Mouse (Mus musculus): ENCODE measurements around the gene Etnk2. TPM values are rescaled to one million over a fixed set of nuclear protein-coding genes. Genes with fewer than 3 reads are reported as not detected.

Gene Etnk2
- polyA plus RNA-seq, 1 experiment: 0.18 TPM

GRCm38 (mm10) chr1:133356330-133356729 lies 7.0 kb upstream of the Etnk2 start:
- H3K4me3 ChIP-seq (ENCODE audit: control insufficient read depth, insufficient read depth, low read length): no peak overlapping the region

GRCm38 (mm10) chr1:133361006-133361405 lies 2.4 kb upstream of the Etnk2 start:
- WGBS: 97% methylated on average over 6 of the region's 6 CpGs
- H3K4me1 ChIP-seq (replicated peaks; ENCODE audit: control insufficient read depth, insufficient read depth, low read length): peaks cover 13% of the 10 kb centered on the region
- no peak overlapping the region for H3K4me3 ChIP-seq (ENCODE audit: control insufficient read depth, insufficient read depth, low read length)
- H3K27me3 ChIP-seq (ENCODE audit: control insufficient read depth, insufficient read depth, low read length): peaks cover 14% of the 10 kb centered on the region
- DNase-seq: no peak
- H3K27ac ChIP-seq (ENCODE audit: control insufficient read depth, insufficient read depth, low read length): no peak overlapping the region
- TF ChIP-seq CTCF (IDR thresholded peaks at IDR 0.05; ENCODE audit: borderline replicate concordance, control insufficient read depth, extremely low read depth, insufficient read depth, low read length, poor library complexity) (no peak), POLR2A (IDR thresholded peaks at IDR 0.05; ENCODE audit: control insufficient read depth, extremely low read depth, insufficient read depth, low read length, poor library complexity) (no peak)
- H3K36me3 ChIP-seq (ENCODE audit: control insufficient read depth, insufficient read depth, low read length): no peaks in the 10 kb centered on the region

More at GRCm38 (mm10) chr1:133356330-133356729, 7.0 kb upstream of the Etnk2 start:
- no peak for DNase-seq
- no peak overlapping the region for H3K27ac ChIP-seq (ENCODE audit: control insufficient read depth, insufficient read depth, low read length)
- no peaks in the 10 kb centered on the region; the same call in 1 of the 2 replicates for H3K4me1 ChIP-seq (replicated peaks; ENCODE audit: control insufficient read depth, insufficient read depth, low read length)
- TF ChIP-seq CTCF (IDR thresholded peaks at IDR 0.05; ENCODE audit: borderline replicate concordance, control insufficient read depth, extremely low read depth, insufficient read depth, low read length, poor library complexity) (no peak), POLR2A (IDR thresholded peaks at IDR 0.05; ENCODE audit: control insufficient read depth, extremely low read depth, insufficient read depth, low read length, poor library complexity) (no peak)
- no peaks in the 10 kb centered on the region for H3K27me3 ChIP-seq (ENCODE audit: control insufficient read depth, insufficient read depth, low read length)
- no peaks in the 10 kb centered on the region for H3K36me3 ChIP-seq (ENCODE audit: control insufficient read depth, insufficient read depth, low read length)
- WGBS: 34% methylated on average over 8 of the region's 8 CpGs

- Histone ChIP-seq H3K4me3 (ENCODE audit: control insufficient read depth, insufficient read depth, low read length) (no peak overlapping the region), H3K27ac (ENCODE audit: control insufficient read depth, insufficient read depth, low read length) (no peak overlapping the region), H3K36me3 (ENCODE audit: control insufficient read depth, insufficient read depth, low read length) (no peaks in the 10 kb centered on the region), H3K27me3 (ENCODE audit: control insufficient read depth, insufficient read depth, low read length) (peaks cover 14% of the 10 kb centered on the region), H3K4me1 (replicated peaks; ENCODE audit: control insufficient read depth, insufficient read depth, low read length) (peaks cover 13% of the 10 kb centered on the region)
- WGBS: 94% methylated on average over 5 of the region's 5 CpGs
- DNase-seq: no peak
- TF ChIP-seq POLR2A (IDR thresholded peaks at IDR 0.05; ENCODE audit: control insufficient read depth, extremely low read depth, insufficient read depth, low read length, poor library complexity) (no peak), CTCF (IDR thresholded peaks at IDR 0.05; ENCODE audit: borderline replicate concordance, control insufficient read depth, extremely low read depth, insufficient read depth, low read length, poor library complexity) (no peak)
Observed at GRCm38 (mm10) chr1:133362103-133362502, 1.3 kb upstream of the Etnk2 start.

GRCm38 (mm10) chr1:133364022-133364630 lies 754 bp downstream of the Etnk2 start:
- Histone ChIP-seq H3K36me3 (ENCODE audit: control insufficient read depth, insufficient read depth, low read length) (no peaks in the 10 kb centered on the region), H3K27me3 (ENCODE audit: control insufficient read depth, insufficient read depth, low read length) (peaks cover 14% of the 10 kb centered on the region), H3K4me1 (replicated peaks; ENCODE audit: control insufficient read depth, insufficient read depth, low read length) (peaks cover 13% of the 10 kb centered on the region), H3K4me3 (ENCODE audit: control insufficient read depth, insufficient read depth, low read length) (peak overlapping the region; percentile 57), H3K27ac (ENCODE audit: control insufficient read depth, insufficient read depth, low read length) (no peak overlapping the region)
- DNase-seq: no peak
- no peak for TF ChIP-seq POLR2A (IDR thresholded peaks at IDR 0.05; ENCODE audit: control insufficient read depth, extremely low read depth, insufficient read depth, low read length, poor library complexity)
- TF ChIP-seq CTCF (IDR thresholded peaks at IDR 0.05; ENCODE audit: borderline replicate concordance, control insufficient read depth, extremely low read depth, insufficient read depth, low read length, poor library complexity): no peak
- WGBS: 17% methylated on average over 27 of the region's 27 CpGs

GRCm38 (mm10) chr1:133364890-133365289 lies 1.5 kb downstream of the Etnk2 start:
- no peak for TF ChIP-seq CTCF (IDR thresholded peaks at IDR 0.05; ENCODE audit: borderline replicate concordance, control insufficient read depth, extremely low read depth, insufficient read depth, low read length, poor library complexity)
- TF ChIP-seq POLR2A (IDR thresholded peaks at IDR 0.05; ENCODE audit: control insufficient read depth, extremely low read depth, insufficient read depth, low read length, poor library complexity): no peak
- H3K4me3 ChIP-seq (ENCODE audit: control insufficient read depth, insufficient read depth, low read length): no peak overlapping the region
- H3K4me1 ChIP-seq (replicated peaks; ENCODE audit: control insufficient read depth, insufficient read depth, low read length): peaks cover 13% of the 10 kb centered on the region
- H3K27ac ChIP-seq (ENCODE audit: control insufficient read depth, insufficient read depth, low read length): no peak overlapping the region
- peaks cover 14% of the 10 kb centered on the region for H3K27me3 ChIP-seq (ENCODE audit: control insufficient read depth, insufficient read depth, low read length)
- 86% methylated on average over 2 of the region's 2 CpGs for WGBS
- H3K36me3 ChIP-seq (ENCODE audit: control insufficient read depth, insufficient read depth, low read length): no peaks in the 10 kb centered on the region
- DNase-seq: no peak

- Histone ChIP-seq H3K36me3 (ENCODE audit: control insufficient read depth, insufficient read depth, low read length) (no peaks in the 10 kb centered on the region), H3K27me3 (ENCODE audit: control insufficient read depth, insufficient read depth, low read length) (peaks cover 14% of the 10 kb centered on the region), H3K4me3 (ENCODE audit: control insufficient read depth, insufficient read depth, low read length) (no peak overlapping the region), H3K27ac (ENCODE audit: control insufficient read depth, insufficient read depth, low read length) (no peak overlapping the region), H3K4me1 (replicated peaks; ENCODE audit: control insufficient read depth, insufficient read depth, low read length) (peaks cover 13% of the 10 kb centered on the region)
- DNase-seq: no peak
- 76% methylated on average over 10 of the region's 10 CpGs for WGBS
- TF ChIP-seq POLR2A (IDR thresholded peaks at IDR 0.05; ENCODE audit: control insufficient read depth, extremely low read depth, insufficient read depth, low read length, poor library complexity): no peak
- TF ChIP-seq CTCF (IDR thresholded peaks at IDR 0.05; ENCODE audit: borderline replicate concordance, control insufficient read depth, extremely low read depth, insufficient read depth, low read length, poor library complexity): no peak
Observed at GRCm38 (mm10) chr1:133366951-133367605, 3.7 kb downstream of the Etnk2 start.

Data from thymus, adult 2 months (tissue).